Mouse (Mus musculus) hindbrain, embryonic 10.5 days (tissue): ENCODE results near the gene Celsr1. TPM values are rescaled to one million over a fixed set of nuclear protein-coding genes. Genes with fewer than 3 reads are reported as not detected.

Source experiments
- DNase-seq: peaks from one replicate; pipeline ENCODE4 v3.0.0-alpha.2; 2017; ENCODE audit warnings: low spot score
- H3K27ac ChIP-seq: fragments of 300-500 bp; sonication (generic); 2 replicates; pipeline ENCODE4 v1.5.1; 2016; ENCODE audit warnings: mild to moderate bottlenecking, moderate library complexity
- H3K27me3 ChIP-seq: fragments of 300-500 bp; sonication (generic); 2 replicates; pipeline ENCODE4 v1.6.1; 2016; ENCODE audit warnings: mild to moderate bottlenecking; ENCODE audit not compliant: poor library complexity, insufficient read depth, severe bottlenecking
- H3K36me3 ChIP-seq: fragments of 300-500 bp; sonication (generic); 2 replicates; pipeline ENCODE4 v1.6.1; 2016; ENCODE audit warnings: mild to moderate bottlenecking, moderate library complexity
- H3K4me1 ChIP-seq: fragments of 300-500 bp; sonication (generic); replicated peaks from 2 replicates; pipeline ENCODE4 v1.6.1; 2016; ENCODE audit warnings: mild to moderate bottlenecking
- H3K4me3 ChIP-seq: fragments of 300-500 bp; sonication (generic); 2 replicates; pipeline ENCODE4 v1.5.1; 2016; ENCODE audit warnings: mild to moderate bottlenecking, moderate library complexity
- H3K9me3 ChIP-seq: fragments of 300-500 bp; sonication (generic); 2 replicates; pipeline ENCODE4 v1.6.1; 2016; ENCODE audit warnings: mild to moderate bottlenecking, moderate library complexity
- WGBS: fragments of 180-500 bp; shearing (Covaris S2); methylation state at CpG from one replicate; pipeline ENCODE4 v1.1.7; 2016; 5-methylcytosine and 5-hydroxymethylcytosine counted together
- polyA plus RNA-seq: library from polyadenylated mRNA; unstranded; fragments of >200 nt; fragmentation: Nextera tagmentation; extraction: Ambion mirVana; gene quantifications from 2 replicates; pipeline ENCODE4 v1.2.1, GENCODE M21; 2016

Celsr1 gene
- polyA plus RNA-seq, 1 experiment from 2014 or later = 3.4 TPM

GRCm38 (mm10) chr15:86074171-86074937 lies 40.8 kb upstream of the Celsr1 start:
- Histone ChIP-seq H3K9me3 (no peaks in the 10 kb centered on the region), H3K4me3 (no peak overlapping the region), H3K36me3 (no peaks in the 10 kb centered on the region), H3K4me1 (peaks cover 60% of the 10 kb centered on the region), H3K27me3 (no peaks in the 10 kb centered on the region), H3K27ac (peak overlapping the region; percentile 35; the same call in 1 of the 2 replicates)
- WGBS = 84% methylated on average over 16 of the region's 16 CpGs
- DNase-seq = no peak

GRCm38 (mm10) chr15:86071166-86071565 lies 37.6 kb upstream of the Celsr1 start:
- Histone ChIP-seq H3K36me3 (no peaks in the 10 kb centered on the region), H3K27me3 (no peaks in the 10 kb centered on the region), H3K4me1 (peaks cover 61% of the 10 kb centered on the region), H3K27ac (0 out of 2 replicates have a peak overlapping the region, but pooled peaks have one; percentile 23), H3K4me3 (no peak overlapping the region), H3K9me3 (no peaks in the 10 kb centered on the region)
- DNase-seq = no peak
- 69% methylated on average over 1 of the region's 1 CpGs for WGBS

DNA sequence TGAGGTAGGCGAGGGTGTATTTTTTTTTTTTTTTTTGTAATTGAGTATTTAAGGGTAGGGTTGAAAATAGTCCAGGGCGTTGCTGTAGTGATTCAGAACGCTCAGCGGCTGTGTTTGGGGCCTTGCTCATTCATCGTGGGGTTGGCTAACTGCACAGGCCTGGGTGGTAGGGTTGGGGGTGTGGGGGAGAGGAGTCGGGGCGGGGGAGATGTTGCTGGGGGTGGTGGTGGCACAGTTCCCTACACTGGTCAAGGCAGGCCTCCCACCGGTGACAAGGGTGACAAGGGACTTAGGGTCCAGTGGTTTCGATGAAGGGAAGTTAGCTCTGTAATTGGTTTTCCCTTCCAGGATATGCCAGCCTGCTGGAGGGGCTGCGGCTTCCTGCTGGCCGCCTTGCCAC lies 36.8 kb upstream of the Celsr1 start:
- Histone ChIP-seq H3K36me3 (peaks cover 6% of the 10 kb centered on the region), H3K27me3 (no peaks in the 10 kb centered on the region), H3K27ac (no peak overlapping the region), H3K4me1 (peaks cover 55% of the 10 kb centered on the region), H3K9me3 (no peaks in the 10 kb centered on the region), H3K4me3 (no peak overlapping the region)
- 66% methylated on average over 11 of the region's 11 CpGs for WGBS
- DNase-seq = no peak

DNA sequence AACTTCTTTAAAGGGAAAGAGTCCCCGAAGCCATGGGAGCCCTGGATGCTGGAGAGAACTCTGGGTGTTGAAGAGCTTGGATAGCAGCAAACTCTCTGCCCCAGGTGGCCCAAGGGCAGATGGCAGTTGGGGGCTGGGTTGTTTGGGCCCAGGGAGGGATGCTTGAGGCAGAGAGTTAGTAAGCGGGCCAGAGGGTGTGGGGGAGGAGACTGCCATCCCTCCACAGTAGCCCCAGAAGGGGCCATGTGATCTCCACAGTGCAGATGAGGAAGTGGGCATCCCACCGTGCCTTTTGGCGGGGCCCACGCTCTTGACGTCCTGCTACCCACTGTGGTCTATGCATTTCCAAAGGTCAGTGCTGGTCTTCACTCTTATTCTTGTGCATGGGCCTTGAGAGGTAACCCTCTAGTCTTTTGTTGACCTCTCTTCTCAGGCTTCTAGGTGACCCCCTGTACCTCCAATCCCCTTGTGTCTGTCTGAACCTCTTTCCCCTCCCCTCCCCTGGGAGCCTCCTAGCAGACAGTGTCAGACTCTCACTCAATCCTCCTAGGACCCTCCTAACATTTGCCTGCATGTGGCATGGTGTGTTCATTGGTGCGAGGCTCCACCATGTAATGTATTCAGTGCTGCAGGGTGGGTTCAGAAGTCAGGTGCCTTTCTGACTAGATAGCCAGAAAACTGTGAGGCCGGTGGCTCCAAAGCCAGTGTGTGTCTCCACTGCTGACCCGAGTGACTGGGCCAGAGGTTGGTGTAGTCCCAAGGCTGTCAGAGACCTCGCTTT lies 35.6 kb upstream of the Celsr1 start:
- Histone ChIP-seq H3K27me3 (no peaks in the 10 kb centered on the region), H3K9me3 (no peaks in the 10 kb centered on the region), H3K4me3 (no peak overlapping the region), H3K4me1 (peaks cover 52% of the 10 kb centered on the region), H3K36me3 (peaks cover 6% of the 10 kb centered on the region), H3K27ac (no peak overlapping the region; the same call in 1 of the 2 replicates)
- WGBS = 76% methylated on average over 10 of the region's 10 CpGs
- no peak for DNase-seq

DNA sequence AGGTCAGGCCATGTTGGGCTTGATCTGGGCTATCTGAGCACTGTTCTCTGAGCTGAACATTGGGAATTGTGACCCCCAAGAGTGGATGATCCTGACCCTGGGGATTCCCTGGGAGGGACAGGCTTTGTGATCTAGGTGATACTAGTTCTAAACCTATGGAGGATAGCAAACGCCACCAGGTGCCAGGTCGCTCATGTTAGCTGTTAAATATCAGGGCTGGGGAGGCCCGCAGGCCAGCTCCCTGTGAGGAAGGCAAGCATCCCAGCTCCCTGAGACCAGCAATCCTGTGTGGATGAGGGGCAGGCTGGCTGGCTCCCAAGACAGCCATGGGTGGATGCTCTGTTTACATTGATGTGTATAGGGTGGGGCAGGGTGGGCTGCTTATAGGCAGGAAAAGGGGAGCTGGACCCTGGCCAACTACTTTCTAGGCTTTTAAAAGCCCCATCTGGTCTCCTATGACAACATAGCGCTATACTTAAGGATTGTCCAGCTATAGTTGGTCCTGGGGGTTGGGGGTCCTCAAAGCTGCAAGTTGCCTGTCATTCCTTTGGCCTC lies 34.4 kb upstream of the Celsr1 start:
- WGBS = 89% methylated on average over 4 of the region's 4 CpGs

DNA sequence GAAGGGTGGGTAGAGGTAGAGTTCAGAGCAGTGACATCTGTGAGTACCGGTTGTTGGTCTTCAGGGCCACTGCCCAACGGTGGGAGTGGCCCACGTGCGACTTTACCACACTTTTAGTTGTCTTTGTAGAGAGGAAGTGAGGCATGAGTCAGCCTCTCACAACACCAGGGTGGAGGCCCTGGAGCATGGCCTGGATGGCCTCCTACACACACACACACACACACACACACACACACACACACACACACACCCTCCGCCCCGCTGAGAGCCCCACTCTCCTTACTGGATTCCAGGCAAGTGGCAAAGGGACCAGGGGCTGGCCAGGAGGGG lies 34.0 kb upstream of the Celsr1 start:
- DNase-seq = no peak
- Histone ChIP-seq H3K27ac (no peak overlapping the region), H3K4me3 (no peak overlapping the region), H3K4me1 (peaks cover 50% of the 10 kb centered on the region), H3K27me3 (no peaks in the 10 kb centered on the region), H3K36me3 (peaks cover 6% of the 10 kb centered on the region), H3K9me3 (no peaks in the 10 kb centered on the region)
- WGBS = 69% methylated on average over 6 of the region's 6 CpGs

More for the DNA sequence above, 34.4 kb upstream of the Celsr1 start:
- Histone ChIP-seq H3K27me3 (no peaks in the 10 kb centered on the region), H3K36me3 (peaks cover 6% of the 10 kb centered on the region), H3K27ac (no peak overlapping the region), H3K4me3 (no peak overlapping the region), H3K9me3 (no peaks in the 10 kb centered on the region), H3K4me1 (peaks cover 50% of the 10 kb centered on the region)
- DNase-seq = no peak

GRCm38 (mm10) chr15:86066836-86067580 lies 33.4 kb upstream of the Celsr1 start:
- Histone ChIP-seq H3K4me1 (peaks cover 50% of the 10 kb centered on the region), H3K36me3 (peaks cover 6% of the 10 kb centered on the region), H3K9me3 (no peaks in the 10 kb centered on the region), H3K27ac (0 out of 2 replicates have a peak overlapping the region, but pooled peaks have one; percentile 24), H3K4me3 (no peak overlapping the region), H3K27me3 (no peaks in the 10 kb centered on the region)
- WGBS = 82% methylated on average over 14 of the region's 14 CpGs
- no peak for DNase-seq

DNA sequence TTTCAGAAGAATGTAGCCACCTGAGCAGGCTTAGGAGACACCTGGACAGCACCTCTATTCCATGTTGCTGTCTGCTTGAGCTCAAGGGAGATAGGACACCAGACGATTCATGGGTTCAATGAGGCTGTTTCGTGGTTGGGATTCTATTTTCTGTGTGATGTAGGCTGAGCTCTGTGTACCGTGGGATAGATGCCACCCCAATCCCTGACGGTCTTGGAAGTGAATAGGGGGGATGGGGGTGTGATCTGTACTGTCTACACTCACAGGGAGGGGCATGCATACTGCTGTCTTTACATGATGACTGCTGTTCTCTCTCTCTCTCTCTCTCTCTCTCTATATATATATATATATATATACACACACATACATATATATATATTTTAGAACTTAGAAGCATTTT lies 31.8 kb upstream of the Celsr1 start:
- Histone ChIP-seq H3K4me3 (no peak overlapping the region), H3K4me1 (peaks cover 57% of the 10 kb centered on the region)
- 93% methylated on average over 4 of the region's 4 CpGs for WGBS

GRCm38 (mm10) chr15:86064850-86065229 lies 31.3 kb upstream of the Celsr1 start:
- H3K27ac ChIP-seq = no peak overlapping the region
- no peaks in the 10 kb centered on the region for H3K9me3 ChIP-seq
- DNase-seq = no peak
- 90% methylated on average over 3 of the region's 3 CpGs for WGBS
- H3K36me3 ChIP-seq = peaks cover 6% of the 10 kb centered on the region
- H3K4me3 ChIP-seq = no peak overlapping the region
- H3K4me1 ChIP-seq = peaks cover 57% of the 10 kb centered on the region
- H3K27me3 ChIP-seq = no peaks in the 10 kb centered on the region

More for the DNA sequence above, 31.8 kb upstream of the Celsr1 start:
- no peak overlapping the region for H3K27ac ChIP-seq
- H3K27me3 ChIP-seq = no peaks in the 10 kb centered on the region
- DNase-seq = no peak
- H3K36me3 ChIP-seq = peaks cover 6% of the 10 kb centered on the region
- no peaks in the 10 kb centered on the region for H3K9me3 ChIP-seq

DNA sequence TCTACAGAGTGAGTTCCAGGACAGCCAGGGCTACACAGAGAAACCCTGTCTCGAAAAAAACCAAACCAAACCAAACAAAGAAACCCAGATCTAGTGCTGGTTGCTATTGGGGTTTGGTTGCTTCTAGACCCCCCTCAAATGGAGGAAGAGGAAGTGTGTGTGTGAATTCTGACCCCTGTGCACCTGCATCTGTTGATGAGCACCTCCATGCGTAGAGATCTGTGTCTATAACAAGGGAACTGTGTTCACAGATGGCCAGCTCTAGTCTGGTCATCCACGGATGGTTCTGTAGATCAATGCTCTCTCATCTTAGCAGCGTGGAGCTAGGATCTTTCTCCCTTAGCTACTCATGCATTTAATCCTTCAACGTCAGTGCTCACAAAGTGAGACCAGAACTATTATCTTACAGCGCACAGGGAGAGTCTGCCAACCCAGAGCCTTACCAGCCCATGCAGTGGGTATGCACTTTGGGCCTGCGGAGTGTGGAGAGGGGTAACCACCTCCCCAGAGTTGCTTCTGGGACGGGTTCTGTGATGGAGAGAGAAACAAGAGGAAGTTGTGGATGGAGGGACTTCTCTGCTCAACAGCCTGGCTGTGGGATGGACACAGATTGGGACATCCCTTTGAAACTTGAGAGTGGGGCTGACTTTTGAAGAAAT lies 30.7 kb upstream of the Celsr1 start:
- Histone ChIP-seq H3K27ac (no peak overlapping the region), H3K4me1 (peaks cover 57% of the 10 kb centered on the region), H3K27me3 (no peaks in the 10 kb centered on the region), H3K36me3 (peaks cover 6% of the 10 kb centered on the region), H3K4me3 (no peak overlapping the region), H3K9me3 (no peaks in the 10 kb centered on the region)
- DNase-seq = no peak
- 86% methylated on average over 8 of the region's 8 CpGs for WGBS

- no peak overlapping the region for H3K4me3 ChIP-seq
- peaks cover 7% of the 10 kb centered on the region; the same call in 1 of the 2 replicates for H3K27me3 ChIP-seq
- peaks cover 6% of the 10 kb centered on the region for H3K36me3 ChIP-seq
- no peak for DNase-seq
- no peaks in the 10 kb centered on the region for H3K9me3 ChIP-seq
- H3K27ac ChIP-seq = no peak overlapping the region
- peaks cover 53% of the 10 kb centered on the region for H3K4me1 ChIP-seq
- 80% methylated on average over 6 of the region's 6 CpGs for WGBS
Observed at GRCm38 (mm10) chr15:86061848-86062481, 28.4 kb upstream of the Celsr1 start.

DNA sequence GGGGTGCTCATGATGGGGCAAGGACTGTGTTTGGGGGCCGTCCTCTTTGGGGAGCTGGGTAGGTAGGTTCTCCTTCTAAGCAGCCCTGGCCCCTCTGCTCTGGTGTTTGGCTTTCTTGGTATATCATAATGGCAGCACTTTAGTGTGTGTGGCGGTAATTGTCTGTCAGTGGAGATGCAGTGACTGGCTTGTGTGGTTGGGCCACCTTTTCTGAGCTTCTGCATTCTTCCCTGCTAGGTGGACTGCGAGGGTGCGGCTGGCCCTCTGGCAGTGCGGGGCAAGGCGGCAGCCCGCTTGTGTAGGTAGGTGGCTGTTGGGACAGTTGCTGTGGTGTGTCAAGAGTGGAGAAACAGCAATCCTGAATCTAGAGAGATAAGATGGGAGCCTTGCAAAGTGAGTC lies 27.6 kb upstream of the Celsr1 start:
- 90% methylated on average over 7 of the region's 7 CpGs for WGBS
- H3K27ac ChIP-seq = peak overlapping the region; percentile 54; the same call in 1 of the 2 replicates
- DNase-seq = no peak

More for the DNA sequence above, 27.6 kb upstream of the Celsr1 start:
- Histone ChIP-seq H3K27me3 (peaks cover 14% of the 10 kb centered on the region; the same call in 1 of the 2 replicates), H3K4me3 (no peak overlapping the region), H3K4me1 (peaks cover 50% of the 10 kb centered on the region), H3K9me3 (no peaks in the 10 kb centered on the region), H3K36me3 (peaks cover 6% of the 10 kb centered on the region)
